Mouse (Mus musculus) forebrain, embryonic 13.5 days (tissue): ENCODE data around the gene Dusp5. TPM values are rescaled to one million over a fixed set of nuclear protein-coding genes. Genes with fewer than 3 reads are reported as not detected.
"Not testable (repeated sequence)": the region's sequence is repeated elsewhere in the genome, so short reads cannot be mapped to it uniquely, and the experiment has no call there.

ENCODE experiments used
- ATAC-seq: fragments of 200-750 bp; cut with Nextera tagmentation; 2 replicates; pipeline ENCODE4 v1.8.0; 2017
- H3K27ac ChIP-seq: fragments of 300-500 bp; sonication (generic); 2 replicates; pipeline ENCODE4 v1.5.1; 2015; ENCODE audit warnings: inconsistent platforms, mild to moderate bottlenecking, moderate library complexity
- H3K27me3 ChIP-seq: fragments of 300-500 bp; sonication (generic); 2 replicates; pipeline ENCODE4 v1.6.1; 2015; ENCODE audit warnings: mild to moderate bottlenecking, inconsistent platforms
- H3K36me3 ChIP-seq: fragments of 300-500 bp; sonication (generic); 2 replicates; pipeline ENCODE4 v1.6.1; 2015; ENCODE audit warnings: mild to moderate bottlenecking, inconsistent platforms; ENCODE audit not compliant: poor library complexity, severe bottlenecking
- H3K4me1 ChIP-seq: fragments of 300-500 bp; sonication (generic); 2 replicates; pipeline ENCODE4 v1.6.1; 2015; ENCODE audit warnings: inconsistent platforms
- H3K4me2 ChIP-seq: fragments of 300-500 bp; sonication (generic); 2 replicates; pipeline ENCODE4 v1.6.1; 2015; ENCODE audit warnings: inconsistent platforms, mild to moderate bottlenecking, moderate library complexity
- H3K4me3 ChIP-seq: fragments of 300-500 bp; sonication (generic); 2 replicates; pipeline ENCODE4 v1.5.1; 2015; ENCODE audit warnings: mild to moderate bottlenecking, inconsistent platforms
- H3K9ac ChIP-seq: fragments of 300-500 bp; sonication (generic); 2 replicates; pipeline ENCODE4 v1.6.1; 2015; ENCODE audit warnings: mild to moderate bottlenecking, inconsistent platforms
- H3K9me3 ChIP-seq: fragments of 300-500 bp; sonication (generic); replicated peaks from 2 replicates; pipeline ENCODE4 v1.6.1; 2016; ENCODE audit warnings: inconsistent platforms
- WGBS: fragments of 180-500 bp; shearing (Covaris S2); methylation state at CpG from one replicate; pipeline ENCODE4 v1.1.7; 2015; 5-methylcytosine and 5-hydroxymethylcytosine counted together
- polyA plus RNA-seq: library from polyadenylated mRNA; unstranded; fragments of >200 nt; fragmentation: Nextera tagmentation; extraction: Ambion mirVana; gene quantifications from 2 replicates; pipeline ENCODE4 v1.2.1, GENCODE M21; 2015

The Dusp5 gene
- polyA plus RNA-seq, 1 experiment from 2014 or later, result 1.5 TPM

GRCm38 (mm10) chr19:53573151-53573550 lies 44.2 kb downstream of the Dusp5 start:
- Histone ChIP-seq H3K36me3 (no peaks in the 10 kb centered on the region), H3K9ac (no peak overlapping the region), H3K9me3 (no peaks in the 10 kb centered on the region), H3K27ac (no peak overlapping the region), H3K4me1 (no peaks in the 10 kb centered on the region), H3K4me3 (no peak overlapping the region), H3K4me2 (no peak overlapping the region), H3K27me3 (no peaks in the 10 kb centered on the region)
- ATAC-seq, result no peak
- WGBS, result 86% methylated on average over 3 of the region's 3 CpGs

DNA sequence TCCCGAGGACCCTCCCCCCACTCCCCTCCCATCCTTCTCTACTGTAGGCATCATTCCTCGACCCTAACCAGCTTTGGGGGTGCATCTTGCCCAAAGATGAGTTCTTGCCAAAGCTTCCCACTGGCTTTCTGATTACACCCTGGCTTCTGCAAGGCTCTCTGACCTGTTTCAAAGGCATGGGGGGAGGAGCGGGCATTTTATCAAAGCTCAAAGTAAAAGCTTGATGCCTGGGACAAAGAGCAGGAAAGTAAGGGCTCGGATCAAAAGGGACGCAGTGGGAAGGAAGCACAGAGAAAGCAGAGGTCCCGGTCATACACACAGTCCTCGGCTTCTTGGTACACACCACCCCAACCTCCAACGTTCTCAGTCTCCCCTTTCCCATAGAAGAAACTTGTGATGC lies 45.2 kb downstream of the Dusp5 start:
- H3K4me2 ChIP-seq, result no peak overlapping the region
- H3K36me3 ChIP-seq, result no peaks in the 10 kb centered on the region
- H3K9ac ChIP-seq, result no peak overlapping the region
- no peaks in the 10 kb centered on the region for H3K9me3 ChIP-seq
- H3K27ac ChIP-seq, result no peak overlapping the region
- 38% methylated on average over 8 of the region's 8 CpGs for WGBS
- H3K4me3 ChIP-seq, result no peak overlapping the region
- H3K27me3 ChIP-seq, result no peaks in the 10 kb centered on the region
- H3K4me1 ChIP-seq, result peaks cover 4% of the 10 kb centered on the region
- ATAC-seq, result no peak

- no peak overlapping the region for H3K27ac ChIP-seq
- no peak overlapping the region for H3K4me3 ChIP-seq
- WGBS, result 87% methylated on average over 7 of the region's 7 CpGs
- H3K9ac ChIP-seq, result no peak overlapping the region
- no peak for ATAC-seq
- no peaks in the 10 kb centered on the region for H3K9me3 ChIP-seq
- H3K4me2 ChIP-seq, result no peak overlapping the region
- H3K4me1 ChIP-seq, result peaks cover 4% of the 10 kb centered on the region
- H3K36me3 ChIP-seq, result no peaks in the 10 kb centered on the region
- H3K27me3 ChIP-seq, result no peaks in the 10 kb centered on the region
Observed at GRCm38 (mm10) chr19:53574546-53574945, 45.6 kb downstream of the Dusp5 start.

DNA sequence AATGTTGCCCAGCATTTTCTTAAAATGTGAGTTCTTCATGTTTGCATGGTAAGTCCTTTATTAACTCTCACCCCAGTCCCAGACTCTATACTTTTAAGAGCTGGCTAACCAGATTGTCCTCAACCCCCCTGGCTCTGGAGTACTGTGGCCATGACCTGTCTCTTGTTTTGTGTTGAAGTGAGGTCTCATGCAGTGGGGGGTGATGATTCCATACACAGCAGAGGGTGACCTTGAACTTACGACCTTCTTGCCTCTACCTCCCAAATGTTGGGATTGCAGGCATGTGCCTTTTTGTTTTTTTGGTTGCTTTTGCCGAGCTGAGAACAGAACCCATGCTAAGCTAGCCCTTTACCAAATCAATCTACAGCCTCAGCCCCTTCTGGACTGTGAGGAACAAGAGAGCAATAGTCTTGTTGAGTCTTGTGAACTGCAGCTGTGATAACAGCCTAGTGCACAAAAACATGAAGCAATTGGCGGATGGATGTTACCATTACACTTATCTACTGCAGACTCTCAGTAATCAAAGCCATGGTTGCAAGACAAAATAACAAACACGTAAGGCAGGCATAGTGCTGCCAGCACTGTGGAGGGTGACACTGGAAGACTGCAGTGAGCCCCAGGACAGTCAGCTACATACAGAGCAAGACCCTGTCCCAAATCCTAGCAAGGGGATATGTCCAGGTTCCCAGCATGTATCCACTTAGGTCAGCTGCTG lies 46.5 kb downstream of the Dusp5 start:
- Histone ChIP-seq H3K9ac (no peak overlapping the region), H3K4me1 (peaks cover 4% of the 10 kb centered on the region), H3K4me3 (no peak overlapping the region), H3K36me3 (no peaks in the 10 kb centered on the region), H3K9me3 (no peaks in the 10 kb centered on the region), H3K4me2 (no peak overlapping the region), H3K27ac (no peak overlapping the region), H3K27me3 (no peaks in the 10 kb centered on the region)
- WGBS, result 80% methylated on average over 4 of the region's 4 CpGs
- ATAC-seq, result no peak

GRCm38 (mm10) chr19:53576061-53576460 lies 47.2 kb downstream of the Dusp5 start:
- Histone ChIP-seq H3K4me2 (no peak overlapping the region), H3K9ac (no peak overlapping the region), H3K27me3 (no peaks in the 10 kb centered on the region), H3K4me3 (no peak overlapping the region), H3K27ac (no peak overlapping the region), H3K9me3 (no peaks in the 10 kb centered on the region), H3K36me3 (no peaks in the 10 kb centered on the region), H3K4me1 (peaks cover 4% of the 10 kb centered on the region)
- 85% methylated on average over 7 of the region's 7 CpGs for WGBS
- no peak for ATAC-seq

GRCm38 (mm10) chr19:53577025-53577800 lies 48.3 kb downstream of the Dusp5 start:
- H3K9me3 ChIP-seq, result no peaks in the 10 kb centered on the region
- H3K27ac ChIP-seq, result no peak overlapping the region
- H3K4me1 ChIP-seq, result peaks cover 4% of the 10 kb centered on the region
- no peaks in the 10 kb centered on the region for H3K27me3 ChIP-seq
- no peaks in the 10 kb centered on the region for H3K36me3 ChIP-seq
- H3K9ac ChIP-seq, result no peak overlapping the region
- ATAC-seq, result no peak
- 41% methylated on average over 11 of the region's 11 CpGs for WGBS
- H3K4me3 ChIP-seq, result no peak overlapping the region
- no peak overlapping the region for H3K4me2 ChIP-seq

GRCm38 (mm10) chr19:53578597-53579252 lies 49.8 kb downstream of the Dusp5 start:
- no peak overlapping the region for H3K27ac ChIP-seq
- H3K36me3 ChIP-seq, result no peaks in the 10 kb centered on the region
- H3K27me3 ChIP-seq, result no peaks in the 10 kb centered on the region
- peak; percentile 71 for ATAC-seq
- H3K9me3 ChIP-seq, result no peaks in the 10 kb centered on the region
- 0 out of 2 replicates have a peak overlapping the region, but pooled peaks have one; percentile 16 for H3K9ac ChIP-seq
- no peak overlapping the region for H3K4me3 ChIP-seq
- H3K4me2 ChIP-seq, result no peak overlapping the region
- WGBS, result 14% methylated on average over 8 of the region's 8 CpGs
- H3K4me1 ChIP-seq, result peaks cover 4% of the 10 kb centered on the region

DNA sequence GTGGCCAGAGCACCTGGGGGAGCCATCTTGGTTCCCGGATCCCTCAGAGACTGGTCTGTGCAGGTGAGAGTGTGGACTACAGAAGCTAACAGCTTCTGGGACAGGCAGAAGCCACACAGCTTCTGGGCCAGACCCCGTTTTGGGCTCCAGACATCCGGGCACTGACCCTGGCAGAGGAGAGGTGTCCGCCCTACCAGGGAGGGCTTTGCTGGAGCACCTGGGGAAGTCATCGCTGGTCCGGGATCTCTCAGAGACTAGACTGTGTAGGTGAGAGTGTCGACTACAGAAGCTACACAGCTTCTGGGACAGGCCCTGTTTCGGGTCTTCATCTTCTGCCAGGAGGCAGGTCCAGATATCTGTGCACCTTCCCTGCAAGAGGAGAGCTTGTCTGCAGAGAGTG lies 51.4 kb downstream of the Dusp5 start:
- H3K4me3 ChIP-seq, ATAC-seq: not testable (repeated sequence)
- 88% methylated on average over 8 of the region's 8 CpGs for WGBS

DNA sequence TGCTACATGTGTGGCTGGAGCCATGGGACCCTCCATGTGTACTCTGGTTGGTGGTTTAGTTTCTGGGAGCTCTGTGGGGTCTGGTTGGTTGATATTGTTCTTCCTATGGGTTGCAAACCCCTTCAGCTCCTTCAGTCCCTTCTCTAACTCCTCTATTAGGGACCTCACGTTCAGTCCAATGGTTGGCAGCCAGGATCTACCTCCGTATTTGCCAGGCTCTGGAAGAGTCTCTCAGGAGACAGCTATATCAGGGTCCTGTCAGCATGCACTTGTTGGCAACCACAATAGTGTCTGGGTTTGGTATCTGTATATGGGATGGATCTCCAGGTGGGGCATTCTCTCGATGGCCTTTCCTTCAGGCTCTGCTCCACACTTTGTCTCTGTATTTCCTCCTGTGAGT lies 58.8 kb downstream of the Dusp5 start:
- not testable (repeated sequence) for H3K9ac ChIP-seq, H3K27ac ChIP-seq, H3K36me3 ChIP-seq, H3K4me1 ChIP-seq, ATAC-seq, H3K4me3 ChIP-seq, H3K4me2 ChIP-seq, H3K27me3 ChIP-seq
- H3K9me3 ChIP-seq, result peaks cover 24% of the 10 kb centered on the region
- 95% methylated on average over 3 of the region's 3 CpGs for WGBS

More for the DNA sequence above, 51.4 kb downstream of the Dusp5 start:
- not testable (repeated sequence) for H3K27me3 ChIP-seq, H3K4me2 ChIP-seq, H3K9ac ChIP-seq, H3K4me1 ChIP-seq, H3K36me3 ChIP-seq, H3K27ac ChIP-seq
- peaks cover 13% of the 10 kb centered on the region for H3K9me3 ChIP-seq

DNA sequence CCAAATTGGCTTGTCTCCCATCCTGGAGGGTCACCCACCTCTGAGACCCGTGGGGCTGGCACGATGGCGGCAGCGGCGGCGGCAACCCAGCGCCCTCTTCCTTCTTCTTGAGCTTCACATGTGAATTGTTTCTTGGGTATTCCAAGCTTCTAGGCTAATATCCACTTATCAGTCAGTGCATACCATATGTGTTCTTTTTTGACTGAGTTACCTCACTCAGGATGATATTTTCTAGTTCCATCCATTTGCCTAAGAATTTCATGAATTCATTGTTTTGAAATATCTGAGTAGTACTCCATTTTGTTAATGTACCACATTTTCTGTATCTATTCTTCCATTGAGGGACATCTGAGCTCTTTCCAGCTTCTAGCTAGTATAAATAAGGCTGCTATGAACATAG lies 60.1 kb downstream of the Dusp5 start, which contains the start of gene Nutf2-ps1:
Nutf2-ps1 (minus strand) TSS at position 101 of the 400 bp plus-strand sequence.
- not testable (repeated sequence) for H3K4me3 ChIP-seq, H3K4me1 ChIP-seq, H3K27ac ChIP-seq, H3K9ac ChIP-seq, H3K4me2 ChIP-seq, H3K27me3 ChIP-seq, ATAC-seq, H3K36me3 ChIP-seq
- peaks cover 24% of the 10 kb centered on the region for H3K9me3 ChIP-seq
- 94% methylated on average over 7 of the region's 7 CpGs for WGBS
